Mouse (Mus musculus): Measurements from ENCODE around the gene Egln2.

DNA sequence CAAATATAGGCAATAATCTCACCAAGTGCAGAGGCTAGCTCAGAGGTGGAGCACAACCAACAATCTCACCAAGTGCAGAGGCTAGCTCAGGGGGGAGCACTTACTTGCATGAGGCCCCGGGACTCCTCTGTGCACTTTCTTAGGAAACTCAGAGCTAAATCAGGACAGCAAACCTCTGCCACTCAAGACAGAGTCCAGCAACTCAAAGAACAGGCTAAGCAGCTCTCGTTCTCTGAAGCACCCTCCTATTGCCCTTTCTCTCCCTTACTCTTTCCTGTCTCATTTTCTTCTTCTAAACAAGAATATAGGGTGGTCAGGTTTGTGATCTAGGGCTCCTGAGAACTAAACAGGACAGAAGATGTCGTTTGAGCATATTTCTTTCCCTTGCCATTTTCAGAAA lies 54.6 kb downstream of the Egln2 start:
- TF ChIP-seq GATA1 (IDR thresholded peaks at IDR 0.05; ENCODE audit: low read length) (no peak), TAL1 (IDR thresholded peaks at IDR 0.05; ENCODE audit: low read length) (no peak)

All from erythroblast, embryonic 14.5 days (primary cell).